ENCODE assay signal across 8 mouse cellular contexts in the genomic region with DNA sequence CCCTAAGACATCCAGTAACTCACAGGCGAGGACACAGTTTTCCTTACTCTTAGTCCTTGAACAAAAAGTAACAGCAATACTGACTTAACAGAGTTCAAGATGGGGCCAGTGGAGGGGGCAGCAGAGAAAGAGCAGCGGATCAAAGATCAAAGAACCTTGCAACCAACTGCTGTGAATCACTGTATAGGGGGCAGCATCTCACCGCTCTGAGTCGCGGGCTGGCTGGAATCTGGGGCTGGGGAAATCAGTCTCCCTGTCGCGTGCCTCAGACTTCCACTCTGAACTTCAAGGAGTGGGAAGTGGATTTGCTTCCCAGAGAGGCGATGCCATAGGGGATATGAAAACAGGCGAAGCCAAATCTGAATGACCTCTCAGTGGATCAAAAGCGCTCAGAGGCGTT. TPM values are rescaled to one million over a fixed set of nuclear protein-coding genes. Genes with fewer than 3 reads are reported as not detected.
DNase-seq lines count a peak whose midpoint lies in the region; ATAC-seq lines count a peak whose summit lies in the region.

No protein-coding gene starts in this region.

- no peak overlapping the region for H3K9ac ChIP-seq in forebrain, embryonic 15.5 days (replicated peaks)
- H3K9ac ChIP-seq in midbrain, embryonic 15.5 days = no peak overlapping the region

- H3K27ac ChIP-seq in forebrain, embryonic 15.5 days (replicated peaks) = no peak overlapping the region
- H3K27ac ChIP-seq in limb, embryonic 10.5 days = no peak overlapping the region
- no peak overlapping the region for H3K27ac ChIP-seq in midbrain, embryonic 15.5 days

- no peaks in the 10 kb centered on the region for H3K36me3 ChIP-seq in forebrain, embryonic 15.5 days
- H3K36me3 ChIP-seq in limb, embryonic 10.5 days = no peaks in the 10 kb centered on the region
- no peaks in the 10 kb centered on the region for H3K36me3 ChIP-seq in midbrain, embryonic 15.5 days (replicated peaks)

- DNase-seq in gastrocnemius, postnatal 10 days = peak; percentile 7
- no peak for DNase-seq in gastrocnemius, adult 8-10 months (ENCODE audit: low spot score in 2 of 2)
- peak; percentile 48 for DNase-seq in ZHBTc4 (ENCODE audit: low read depth, low spot score)
- DNase-seq in limb, embryonic 10.5 days (ENCODE audit: low spot score) = peak; percentile 59
- peak; percentile 28 to 38 for DNase-seq in thymus, postnatal 36 days
- no peak for DNase-seq in layer of hippocampus, adult 11-12 months (ENCODE audit: low spot score)

- no peak overlapping the region for H3K4me3 ChIP-seq in forebrain, embryonic 15.5 days
- peak overlapping the region; percentile 7; the same call in 1 of the 2 replicates for H3K4me3 ChIP-seq in limb, embryonic 10.5 days
- H3K4me3 ChIP-seq in midbrain, embryonic 15.5 days = 0 out of 2 replicates have a peak overlapping the region, but pooled peaks have one; percentile 5

- ATAC-seq in forebrain, embryonic 15.5 days (replicated peaks) = no peak
- no peak for ATAC-seq in midbrain, embryonic 15.5 days (replicated peaks)

- H3K4me2 ChIP-seq in forebrain, embryonic 15.5 days (replicated peaks) = 0 out of 2 replicates have a peak overlapping the region, but pooled peaks have one; percentile 4
- peak overlapping the region; percentile 99 for H3K4me2 ChIP-seq in midbrain, embryonic 15.5 days

- peaks cover 23% of the 10 kb centered on the region for H3K27me3 ChIP-seq in forebrain, embryonic 15.5 days
- H3K27me3 ChIP-seq in limb, embryonic 10.5 days (ENCODE audit: low read depth, poor library complexity, severe bottlenecking) = peaks cover 48% of the 10 kb centered on the region
- peaks cover 10% of the 10 kb centered on the region; the same call in 1 of the 2 replicates for H3K27me3 ChIP-seq in midbrain, embryonic 15.5 days (replicated peaks)

- WGBS in forebrain, embryonic 15.5 days = 4% methylated on average over 11 of the region's 11 CpGs
- WGBS in limb, embryonic 10.5 days = 2% methylated on average over 11 of the region's 11 CpGs
- WGBS in midbrain, embryonic 15.5 days = 1% methylated on average over 11 of the region's 11 CpGs

- no peaks in the 10 kb centered on the region for H3K9me3 ChIP-seq in forebrain, embryonic 15.5 days
- no peaks in the 10 kb centered on the region for H3K9me3 ChIP-seq in limb, embryonic 10.5 days (replicated peaks)
- H3K9me3 ChIP-seq in midbrain, embryonic 15.5 days = no peaks in the 10 kb centered on the region

- H3K4me1 ChIP-seq in forebrain, embryonic 15.5 days = peaks cover 22% of the 10 kb centered on the region
- H3K4me1 ChIP-seq in limb, embryonic 10.5 days = peaks cover 34% of the 10 kb centered on the region
- peaks cover 20% of the 10 kb centered on the region for H3K4me1 ChIP-seq in midbrain, embryonic 15.5 days

RNA-seq across cellular contexts. Expression of a gene that starts 1.8 kb away (rescaled TPM):
- 1 to 10 TPM; 1.2 to 1.6 TPM for total RNA-seq in gastrocnemius, postnatal 10 days (2021)
- under 1 TPM; 0.20 to 0.54 (median 0.28) TPM for total RNA-seq in gastrocnemius, adult 8-10 months (2022)
- polyA plus RNA-seq in forebrain, embryonic 15.5 days (2015; fragmentation: Nextera tagmentation; extraction: Ambion mirVana) = 1.5 and 1.7 TPM in 2 replicates
- 0.28 and 0.50 TPM in 2 replicates for polyA plus RNA-seq in limb, embryonic 10.5 days (2016; fragmentation: Nextera tagmentation; extraction: Ambion mirVana)
- 1.0 and 1.1 TPM in 2 replicates for polyA plus RNA-seq in midbrain, embryonic 15.5 days (2015; fragmentation: Nextera tagmentation; extraction: Ambion mirVana)

Comparison
In these comparisons a context has a peak if more than half of its experiments do, and no peak if none do; other contexts are left out.
1. DNase-seq: peak in gastrocnemius, postnatal 10 days (single experiment), ZHBTc4 (single experiment), limb, embryonic 10.5 days (single experiment) and thymus, postnatal 36 days (2 of 2); none in gastrocnemius, adult 8-10 months (0 of 2) and layer of hippocampus, adult 11-12 months (single experiment).